Mouse (Mus musculus): ENCODE data around the gene Cd300lb.
"Not testable (repeated sequence)": the region's sequence is repeated elsewhere in the genome, so short reads cannot be mapped to it uniquely, and the experiment has no call there.

The Cd300lb gene

DNA sequence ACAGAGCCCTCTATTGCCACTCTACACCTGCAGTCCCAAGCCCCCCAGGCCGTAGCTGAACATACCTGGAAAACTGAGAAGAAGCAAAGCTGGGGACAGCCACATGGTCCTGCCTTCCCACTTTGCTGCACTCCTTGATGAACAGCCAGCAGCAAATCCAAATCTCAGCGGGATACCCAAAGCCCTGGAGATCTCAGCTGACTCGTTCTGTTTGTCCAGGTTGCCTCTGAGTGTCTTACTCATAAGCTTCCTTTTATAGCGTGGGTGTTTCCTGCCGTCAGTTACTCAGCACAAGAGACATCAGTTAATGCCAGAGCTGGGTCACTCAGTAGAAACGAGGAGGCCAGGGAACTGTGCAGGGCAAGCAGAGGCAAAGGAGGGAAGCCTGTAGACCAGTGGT, at the start of gene Cd300lb:
Gene Cd300lb, minus strand, starts transcription at position 243 of the 400 bp plus-strand sequence.
- DNase-seq (ENCODE audit: low spot score): no peak

DNA sequence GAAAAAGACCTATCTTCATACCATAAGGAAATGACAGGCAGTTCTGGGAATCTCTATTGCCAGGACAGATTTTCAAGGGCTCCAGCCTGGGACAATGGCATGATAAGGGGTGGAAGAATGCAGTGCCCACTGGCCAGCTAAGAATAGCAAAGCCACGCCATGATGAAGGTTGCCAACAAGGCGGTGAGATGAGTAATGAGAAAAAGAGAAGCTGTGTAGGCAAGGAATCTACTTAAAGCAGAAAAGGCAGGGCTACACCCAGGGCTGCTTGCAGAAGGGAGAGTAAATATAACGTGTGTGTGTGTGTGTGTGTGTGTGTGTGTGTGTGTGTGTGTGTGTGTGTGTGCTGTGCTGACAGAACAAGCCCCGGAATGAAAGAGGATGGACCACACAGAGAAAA, 47.7 kb upstream of the Cd300lb start:
- no peak for DNase-seq (ENCODE audit: low spot score)

DNA sequence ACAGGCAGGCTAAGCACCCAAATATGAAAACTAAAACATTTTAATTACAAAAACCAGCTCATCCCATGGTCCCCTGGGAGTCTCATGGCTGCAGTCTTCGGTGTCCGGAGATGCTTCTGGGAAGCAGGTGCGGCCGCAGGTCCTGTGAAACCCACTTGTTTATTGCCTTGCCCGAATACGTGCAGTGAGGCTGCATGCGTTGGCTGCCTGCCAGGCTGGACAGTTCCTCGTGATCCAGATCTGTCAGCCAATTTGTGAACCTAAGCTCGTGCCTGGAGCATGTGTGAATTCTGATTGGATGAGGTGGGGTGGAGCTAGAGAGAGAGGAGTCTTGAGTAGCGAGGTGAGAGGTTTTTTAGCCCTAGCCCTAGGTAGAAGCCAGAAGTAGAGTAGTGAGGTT, 38.5 kb upstream of the Cd300lb start:
- no peak for DNase-seq (ENCODE audit: low spot score)

DNA sequence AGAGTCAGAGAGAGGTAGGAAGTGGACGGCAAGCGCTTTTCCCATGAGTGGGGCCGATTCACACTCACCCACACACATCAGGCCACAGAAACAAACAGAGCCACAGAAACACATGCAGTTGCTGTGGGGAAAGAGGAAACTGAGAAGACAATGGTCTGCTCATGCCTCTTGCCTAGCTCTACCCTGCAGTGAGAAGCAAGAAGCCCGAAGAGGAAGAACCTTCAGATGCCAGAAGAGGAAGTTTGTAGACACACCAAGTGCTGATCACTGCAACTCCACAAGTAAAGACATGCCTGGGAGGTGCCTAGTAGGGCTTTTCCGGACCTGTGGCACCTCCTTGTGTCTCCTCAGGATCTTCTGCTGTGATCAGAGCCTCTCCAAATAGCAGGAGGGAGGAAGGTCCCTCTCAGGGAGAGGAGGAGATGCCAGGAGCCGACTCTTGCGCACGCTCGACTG, 34.6 kb upstream of the Cd300lb start, which contains the start of gene Cd300c:
Gene Cd300c, minus strand, starts transcription at position 406 of the 456 bp plus-strand sequence.
- DNase-seq (ENCODE audit: low spot score): no peak

DNA sequence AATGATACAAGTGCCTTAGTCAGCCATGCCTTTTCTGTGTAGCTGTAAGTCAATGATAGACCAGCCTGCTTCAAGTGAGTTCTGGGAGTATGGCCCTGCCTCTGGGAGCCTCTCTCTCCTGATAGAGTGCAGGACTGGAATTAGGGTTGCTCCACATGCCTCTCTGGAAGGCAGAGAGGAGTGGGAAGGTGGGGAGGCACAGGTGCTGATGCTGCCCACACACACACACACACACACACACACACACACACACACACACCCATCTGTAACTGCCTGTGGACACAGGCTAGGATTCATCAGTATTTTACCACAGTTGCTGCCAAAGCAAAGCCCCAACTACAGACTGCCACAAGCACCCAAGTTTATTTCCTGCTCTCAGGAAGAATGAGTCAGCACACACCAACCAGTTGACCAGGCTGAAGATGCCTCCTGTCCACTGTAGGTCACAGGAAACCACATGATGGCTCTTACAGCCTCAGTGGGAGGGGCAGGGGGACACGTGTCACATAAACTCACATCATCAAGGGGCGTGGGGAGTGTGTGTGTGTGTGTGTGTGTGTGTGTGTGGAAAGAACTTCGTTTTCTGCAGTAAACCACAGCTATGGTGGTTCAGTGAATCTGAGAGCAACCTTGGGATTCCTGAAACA, 31.1 kb upstream of the Cd300lb start:
- no peak for DNase-seq (ENCODE audit: low spot score)

DNA sequence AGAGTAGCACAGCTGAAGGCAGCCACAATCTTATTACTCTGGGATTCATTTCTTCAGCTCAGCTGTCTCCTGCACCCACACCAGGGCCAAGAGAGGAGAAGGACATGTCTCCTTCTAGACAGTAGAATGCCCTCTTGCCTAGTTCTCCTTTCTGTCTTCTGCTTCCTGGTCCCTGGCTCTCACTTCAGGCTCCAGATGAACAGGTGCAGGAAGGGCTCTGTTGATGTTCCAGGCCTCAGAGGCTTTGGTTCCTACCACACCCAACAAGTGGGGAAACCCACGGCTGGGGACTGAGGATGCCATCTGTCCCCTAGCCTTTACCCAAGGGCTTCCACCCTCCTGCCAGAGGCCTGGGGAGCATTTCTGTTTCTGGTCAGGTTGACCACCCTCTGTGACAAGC, 26.2 kb upstream of the Cd300lb start:
- no peak for DNase-seq (ENCODE audit: low spot score)

DNA sequence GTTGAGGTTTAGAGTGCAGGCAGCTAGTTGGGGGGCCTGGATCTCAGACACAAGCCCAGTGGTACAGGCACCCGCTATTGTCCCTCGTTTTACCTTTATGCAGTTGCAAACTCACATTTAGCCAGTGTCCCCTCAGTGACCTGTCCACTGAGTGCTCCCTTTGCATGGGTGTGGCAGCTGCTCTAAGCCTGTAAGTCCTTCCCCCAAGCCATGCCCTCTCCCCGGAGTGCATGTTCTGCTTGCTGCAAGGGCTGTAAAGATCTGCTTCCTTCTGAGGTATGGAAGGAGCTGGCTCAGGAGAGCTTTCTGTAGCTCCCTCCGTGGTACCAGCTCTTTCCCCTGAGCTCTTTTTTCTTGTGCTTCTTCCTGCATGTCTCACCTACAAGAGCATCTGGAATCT, 595 bp downstream of the Cd300lb start:
- DNase-seq (ENCODE audit: low spot score): no peak

DNA sequence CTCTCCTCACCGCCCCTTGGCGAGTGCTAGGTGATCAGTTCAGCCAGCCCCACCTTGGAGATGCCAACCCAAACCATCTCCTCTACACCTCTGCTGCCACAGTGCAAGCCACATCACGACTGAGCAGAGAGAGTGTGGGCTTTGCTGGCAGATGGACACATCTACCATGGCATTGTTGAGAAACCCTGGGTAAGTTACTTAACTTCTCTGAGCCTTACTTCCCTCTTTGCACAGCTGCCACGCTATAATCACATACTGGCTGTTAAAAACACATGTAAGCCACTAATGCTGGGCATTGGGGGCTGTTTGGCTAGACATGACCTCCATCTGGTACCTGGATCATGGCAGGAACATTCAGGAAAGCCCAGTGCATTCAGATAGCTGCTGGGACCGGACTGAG, 3.1 kb downstream of the Cd300lb start:
- no peak for DNase-seq (ENCODE audit: low spot score)

DNA sequence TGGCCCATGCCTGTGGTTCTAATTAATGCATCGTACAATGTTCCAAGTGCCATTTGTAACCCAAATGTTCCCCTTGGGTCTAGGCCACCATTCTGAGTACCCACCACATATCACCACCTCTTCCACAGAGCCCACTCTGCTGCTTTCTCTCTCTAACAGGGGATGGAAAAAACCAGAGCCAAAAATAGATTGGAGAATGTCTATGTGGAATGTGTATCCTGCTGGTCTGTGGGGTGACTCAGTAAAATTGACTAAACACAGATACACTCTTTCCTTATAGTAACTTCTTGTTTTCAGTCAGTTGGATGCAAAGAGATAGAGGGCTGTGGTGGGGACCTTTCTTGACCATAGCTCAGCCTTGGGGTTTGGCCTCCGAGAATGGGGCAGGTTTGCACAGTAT, 4.6 kb downstream of the Cd300lb start:
- DNase-seq (ENCODE audit: low spot score): no peak

DNA sequence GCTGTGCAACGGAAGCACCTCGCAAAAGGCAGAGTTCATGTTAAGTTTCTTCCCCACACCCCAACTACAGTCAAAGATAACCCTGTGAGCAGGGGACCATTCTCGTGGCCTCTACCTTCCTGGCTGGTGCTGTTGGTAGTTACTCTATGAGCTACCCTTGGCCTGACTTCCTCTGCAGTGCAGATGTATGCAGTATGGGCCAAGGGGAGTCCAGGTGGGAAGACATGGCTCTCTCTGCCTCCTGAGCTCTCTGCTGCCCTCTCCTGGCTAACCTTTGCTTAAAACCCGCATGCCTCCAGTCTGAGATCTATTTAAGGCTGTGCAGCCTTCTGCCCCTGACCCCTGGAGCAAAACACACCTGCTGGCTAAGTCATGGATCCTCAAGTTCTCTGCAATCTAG, 10.2 kb downstream of the Cd300lb start:
- no peak for DNase-seq (ENCODE audit: low spot score)

DNA sequence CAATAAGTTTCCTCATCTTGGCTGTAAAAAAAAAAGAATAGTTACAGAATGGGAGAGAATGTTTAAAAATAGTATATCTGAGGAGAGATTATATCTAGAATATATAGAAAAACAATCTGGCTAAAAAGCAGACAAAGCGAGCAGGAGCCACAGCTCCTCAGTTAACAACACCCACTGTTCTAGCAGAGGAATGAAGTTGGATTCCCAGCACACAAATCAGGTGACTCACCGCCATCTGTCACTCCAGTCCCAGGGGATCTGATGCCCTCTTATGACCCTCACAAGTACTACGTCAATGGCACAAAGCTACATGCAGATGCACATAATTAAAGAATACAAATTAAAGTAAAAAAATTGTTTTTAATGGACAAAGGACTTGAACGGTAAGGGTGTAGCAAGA, 11.7 kb downstream of the Cd300lb start:
- DNase-seq (ENCODE audit: low spot score): no peak

DNA sequence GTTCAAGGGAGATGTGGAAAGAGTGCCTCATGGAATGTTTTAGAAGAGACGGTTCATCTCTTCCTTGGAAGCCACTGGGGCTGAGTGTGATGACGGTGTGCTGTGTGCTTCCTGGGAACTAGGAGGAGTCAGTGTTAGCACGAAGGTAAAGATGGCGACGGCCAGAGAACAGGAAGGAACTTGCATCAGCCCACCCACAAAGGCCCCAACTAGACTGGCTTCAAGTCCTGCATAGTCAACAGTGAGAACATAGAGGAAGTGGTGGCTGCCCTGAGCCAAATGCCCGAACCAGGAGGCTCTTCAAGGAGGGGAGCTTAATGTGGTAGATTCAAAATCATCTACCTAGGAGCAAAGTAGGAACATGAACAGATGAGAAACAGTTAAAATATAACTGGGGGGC, 17.1 kb downstream of the Cd300lb start:
- no peak for DNase-seq (ENCODE audit: low spot score)

DNA sequence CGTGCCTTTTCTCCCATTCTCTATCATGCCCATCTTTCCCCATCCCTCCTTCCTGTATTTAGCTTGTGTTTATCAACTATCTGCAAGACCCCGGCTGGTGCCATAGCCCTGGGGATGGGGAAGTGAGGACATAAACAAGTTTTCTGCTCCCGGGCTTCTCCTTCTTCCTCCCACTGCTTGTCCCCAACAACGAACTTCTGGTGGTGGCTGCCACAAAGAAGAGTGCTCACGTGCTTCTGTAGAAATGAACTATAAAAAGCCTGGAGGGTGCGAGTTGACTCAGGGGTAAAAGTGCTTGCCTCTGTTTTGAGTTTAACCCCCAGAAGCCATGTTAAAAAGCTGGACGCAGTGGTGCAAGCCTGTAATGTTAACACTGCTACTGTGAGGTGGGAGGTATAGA, 19.2 kb downstream of the Cd300lb start:
- DNase-seq (ENCODE audit: low spot score): no peak

DNA sequence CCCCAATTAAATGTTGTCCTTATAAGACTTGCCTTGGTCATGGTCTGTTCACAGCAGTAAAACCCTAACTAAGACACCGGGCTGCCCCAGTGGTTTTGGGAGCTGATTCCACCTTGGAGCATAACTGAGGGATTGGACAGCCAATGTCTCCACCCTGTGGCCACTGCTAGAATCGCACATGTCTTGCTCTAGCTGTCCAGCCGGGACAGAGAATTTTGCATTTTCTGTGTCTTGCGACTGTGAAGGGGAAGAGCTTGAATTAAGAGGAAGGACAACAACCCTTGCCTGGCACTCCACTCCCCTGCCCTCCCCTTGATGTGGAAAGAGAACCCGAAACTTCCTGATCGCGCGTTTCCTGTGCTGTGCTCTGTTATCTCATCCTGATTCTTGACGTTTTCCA, 21.3 kb downstream of the Cd300lb start:
- DNase-seq (ENCODE audit: low spot score): peak; percentile 66

DNA sequence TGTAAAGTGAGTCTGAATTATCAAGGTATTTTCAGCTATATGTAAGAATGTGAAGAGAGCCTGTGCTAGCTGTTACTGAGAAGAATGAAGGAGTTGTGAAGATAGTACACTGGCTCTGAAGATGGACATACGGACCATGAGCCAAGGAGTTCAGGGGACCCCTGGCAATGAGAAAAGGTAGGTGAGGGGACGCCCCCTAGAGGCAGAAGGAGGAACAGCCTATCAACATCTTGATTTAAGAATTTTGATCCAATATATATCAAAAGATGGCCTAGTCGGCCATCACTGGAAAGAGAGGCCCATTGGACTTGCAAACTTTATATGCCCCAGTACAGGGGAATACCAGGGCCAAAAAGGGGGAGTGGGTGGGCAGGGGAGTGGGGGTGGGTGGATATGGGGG, 24.6 kb downstream of the Cd300lb start:
- not testable (repeated sequence) for DNase-seq (ENCODE audit: low spot score)

DNA sequence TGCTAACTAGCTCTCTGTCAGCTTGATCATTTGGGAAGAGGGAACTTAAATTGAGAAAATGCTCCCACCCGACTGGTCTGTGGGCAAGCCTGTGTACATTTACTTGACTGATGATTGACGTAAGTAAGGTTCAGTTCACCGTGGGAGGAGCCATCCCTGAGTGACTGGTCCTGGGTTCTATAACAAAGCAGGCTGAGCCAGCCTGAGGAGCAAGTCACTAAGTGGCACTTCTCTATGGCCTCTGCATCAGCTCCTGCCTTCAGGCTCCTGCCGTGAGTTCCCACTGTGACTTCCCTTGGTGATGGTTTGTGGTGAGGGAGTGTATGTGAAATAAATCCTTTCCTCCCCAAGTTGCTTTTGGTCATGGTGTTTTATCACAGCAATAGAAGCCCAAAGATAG, 26.1 kb downstream of the Cd300lb start:
- no peak for DNase-seq (ENCODE audit: low spot score)

DNA sequence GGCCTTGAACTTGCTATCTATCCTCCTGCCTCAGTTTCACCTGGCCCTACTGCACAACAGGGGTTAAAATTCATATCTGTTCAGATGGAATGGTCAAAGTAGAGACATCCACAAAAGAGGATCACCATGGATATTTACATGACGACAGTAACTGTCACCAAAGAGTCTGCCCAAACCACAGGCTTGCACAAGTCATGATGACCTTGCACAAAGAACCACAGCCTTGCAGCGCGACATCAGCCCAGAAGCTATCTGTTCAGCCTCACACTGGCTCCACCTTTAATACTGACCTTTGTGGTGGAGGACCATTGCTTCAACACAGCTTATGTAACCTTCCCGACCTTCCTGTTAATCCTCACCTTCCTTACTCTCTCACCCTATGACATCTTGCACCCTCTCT, 26.6 kb downstream of the Cd300lb start:
- DNase-seq (ENCODE audit: low spot score): no peak

DNA sequence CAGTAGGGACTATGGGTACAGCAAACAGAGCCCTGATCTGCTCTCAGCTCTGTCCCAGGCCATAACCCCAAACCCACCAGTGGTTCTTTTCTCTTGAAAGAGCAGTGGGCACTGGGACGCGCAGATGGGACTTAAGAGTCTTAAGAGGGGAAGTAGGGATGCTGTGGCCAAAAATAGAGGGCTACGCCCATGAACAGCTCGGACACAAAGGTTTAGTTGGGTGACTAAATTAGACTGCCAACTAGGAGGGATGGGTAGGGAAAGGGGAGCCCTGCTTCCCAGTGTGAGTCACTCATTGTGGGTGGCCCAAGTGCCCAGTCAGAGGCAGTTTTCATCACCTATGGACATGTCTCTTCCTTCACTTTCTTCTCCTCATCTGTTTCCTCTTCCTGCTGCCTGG, 31.0 kb downstream of the Cd300lb start:
- no peak for DNase-seq (ENCODE audit: low spot score)

DNA sequence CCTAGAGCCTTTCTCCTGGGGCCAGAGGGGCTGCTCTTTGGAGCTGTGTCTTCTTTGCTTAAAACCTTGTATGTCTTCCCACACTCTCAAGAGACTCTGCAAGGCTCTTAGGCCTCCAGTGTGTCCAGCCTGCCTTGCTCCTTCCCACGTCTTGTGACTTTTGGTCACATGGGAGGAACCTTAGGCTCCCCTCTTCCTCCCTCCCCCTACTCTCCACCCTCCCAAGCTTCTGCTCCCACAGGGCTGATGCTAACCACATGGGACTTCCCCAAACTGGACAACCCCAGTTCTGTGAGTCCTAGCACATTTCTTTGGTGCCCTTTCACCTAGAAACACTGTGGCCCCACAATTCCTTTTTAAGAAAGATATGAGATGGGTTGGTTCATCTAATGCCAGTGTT, 36.2 kb downstream of the Cd300lb start:
- DNase-seq (ENCODE audit: low spot score): no peak

DNA sequence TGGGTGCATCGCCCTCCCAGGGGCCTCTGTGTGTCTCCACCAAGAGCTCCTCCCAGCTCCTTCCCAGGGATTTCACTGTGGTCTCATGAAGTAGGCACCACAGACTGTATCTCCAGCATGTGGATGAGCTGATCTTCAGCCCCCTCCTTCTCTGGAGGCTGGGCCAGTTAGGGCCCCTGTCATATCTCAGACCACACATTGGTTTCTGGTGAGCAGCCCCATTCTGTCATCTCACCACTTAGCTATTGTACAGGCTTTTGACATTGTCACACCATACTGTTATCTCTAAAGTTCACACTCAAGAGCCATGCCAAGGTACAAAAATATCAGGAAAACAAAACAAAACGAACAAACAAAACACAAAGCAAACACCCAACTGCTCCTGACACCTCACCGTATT, 38.1 kb downstream of the Cd300lb start:
- DNase-seq (ENCODE audit: low spot score): no peak

DNA sequence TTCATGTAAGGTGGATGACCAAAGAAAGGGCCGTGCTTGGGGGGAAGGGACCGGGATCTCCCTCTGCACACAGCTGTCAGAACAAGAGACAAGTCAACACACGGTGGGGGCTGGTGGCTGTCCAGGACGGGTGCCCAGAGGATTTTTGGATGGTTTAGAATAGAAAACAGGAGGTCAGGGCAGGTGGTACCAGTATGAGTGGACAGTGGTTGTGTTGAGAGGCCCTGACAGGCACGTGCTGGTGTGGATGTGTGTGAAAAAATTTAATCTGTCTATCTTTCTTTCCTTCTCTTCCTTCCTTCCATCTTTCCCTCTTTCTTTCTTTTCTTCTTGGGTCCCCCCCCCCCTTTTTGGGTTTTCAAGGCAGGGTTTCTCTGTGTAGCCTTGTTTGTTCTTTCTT, 43.6 kb downstream of the Cd300lb start:
- DNase-seq (ENCODE audit: low spot score): no peak

DNA sequence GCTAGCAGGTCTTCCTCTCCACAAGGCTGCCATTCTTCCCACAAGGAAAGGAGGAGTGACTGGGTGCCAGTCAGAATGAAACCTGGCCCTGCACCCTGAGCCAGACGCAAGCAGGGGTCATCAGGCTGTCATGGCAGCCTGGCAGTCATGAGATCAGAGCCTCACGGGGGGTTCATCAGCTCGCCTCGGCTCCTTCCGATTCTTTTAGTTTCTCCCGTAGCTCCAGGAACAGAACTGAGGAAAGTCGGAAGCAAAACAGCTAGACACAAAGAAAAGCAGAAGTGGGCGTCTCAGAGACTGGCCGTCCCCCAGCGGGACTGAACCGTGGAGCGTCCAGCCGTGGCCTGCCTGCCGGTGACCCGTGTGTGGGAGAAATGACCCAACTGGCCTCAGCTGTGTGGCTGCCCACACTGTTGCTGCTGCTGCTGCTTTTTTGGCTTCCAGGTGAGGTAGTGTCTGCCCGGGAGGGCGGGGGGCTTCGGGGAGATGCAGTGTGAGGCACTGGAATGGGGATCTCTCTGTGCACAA, 44.1 kb downstream of the Cd300lb start, which contains the start of gene Cd300a:
Gene Cd300a, plus strand, starts transcription at position 51 of the 528 bp plus-strand sequence.
- no peak for DNase-seq (ENCODE audit: low spot score)

DNA sequence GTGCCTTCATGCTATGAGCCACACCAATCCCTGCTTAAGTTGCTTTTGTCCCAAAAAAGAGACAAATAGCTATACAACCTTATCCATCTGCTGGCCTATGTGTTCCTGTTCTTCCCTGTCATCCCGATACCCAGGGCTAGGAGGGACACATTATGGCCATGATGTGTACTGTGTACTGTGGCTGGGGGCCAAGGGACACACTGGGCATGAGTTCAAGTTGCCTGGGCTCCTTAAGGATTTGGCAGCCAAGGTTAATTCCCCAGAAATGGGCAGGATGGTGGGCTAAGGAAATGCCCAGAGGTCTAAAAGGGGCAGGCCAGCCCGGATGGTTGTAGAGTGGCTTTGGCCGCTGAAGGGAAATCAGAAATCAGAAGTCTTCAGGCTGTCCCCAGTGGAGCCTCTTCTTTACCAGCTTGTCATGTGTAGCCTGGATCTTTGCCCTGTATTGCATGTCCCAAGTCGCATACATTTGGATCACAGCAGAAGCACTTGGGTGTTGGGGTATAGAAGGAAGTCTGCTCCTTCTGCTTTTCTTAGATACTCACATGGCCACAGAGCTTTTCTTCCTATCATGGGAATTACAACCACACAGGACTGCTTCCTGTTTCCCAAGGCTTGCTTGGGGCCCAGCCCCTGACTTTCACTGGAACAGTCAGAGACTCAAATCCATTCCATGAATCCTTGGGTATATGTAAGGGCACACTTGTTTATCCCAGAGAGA, 49.6 kb downstream of the Cd300lb start:
- no peak for DNase-seq (ENCODE audit: low spot score)

Data from ovary, postnatal 14 days (tissue).